Mouse (Mus musculus): ENCODE data around the gene Col17a1.
A peak's percentile ranks its signal among the peaks of the same experiment; 100 is the strongest.

Gene Col17a1

DNA sequence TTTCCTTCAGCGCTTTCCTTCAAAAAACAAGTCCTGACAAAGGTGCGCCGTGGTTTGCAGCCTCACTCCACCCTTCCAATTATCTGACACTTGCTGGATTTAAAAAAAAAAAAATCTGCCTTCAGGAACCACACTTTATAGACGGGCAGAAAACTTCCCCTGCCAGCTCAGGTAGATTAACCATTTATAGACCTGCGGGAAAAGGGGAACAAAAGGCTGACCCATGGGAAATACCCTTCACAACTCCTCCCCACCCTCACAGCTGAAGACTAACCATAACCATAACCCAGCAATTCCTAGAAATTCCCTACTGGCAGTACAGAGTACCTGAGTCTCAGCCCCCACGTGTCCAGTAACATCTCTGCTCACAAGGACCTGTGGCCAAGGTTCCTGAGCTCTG, at the start of gene Col17a1:
Col17a1 (minus strand) TSS at position 101 of the 400 bp plus-strand sequence.
- DNase-seq (ENCODE audit: low read depth, low spot score), result no peak

DNA sequence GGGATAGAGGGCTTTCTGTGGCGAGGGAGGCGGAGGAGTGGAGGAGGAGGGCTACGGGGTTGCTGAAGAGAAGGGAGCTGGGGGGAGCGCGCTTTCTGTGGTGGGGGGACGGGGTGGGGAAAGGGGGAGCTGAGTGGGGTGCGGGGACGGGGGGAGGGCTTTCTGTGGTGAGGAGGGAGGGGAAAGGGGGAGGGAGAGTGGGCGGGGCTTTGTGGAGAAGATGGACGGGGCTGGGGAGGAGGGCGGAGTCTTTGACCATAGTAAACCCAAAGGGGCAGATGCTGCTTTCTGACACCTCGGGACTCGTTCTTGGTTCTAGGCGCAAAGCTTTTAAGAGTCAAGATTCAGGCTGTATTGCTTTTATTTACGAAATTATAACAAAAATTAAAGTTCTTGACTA, 40.0 kb upstream of the Col17a1 start:
- DNase-seq (ENCODE audit: low read depth, low spot score), result peak; percentile 58

GRCm38 (mm10) chr19:47731071-47731881, 39.4 kb upstream of the Col17a1 start, which contains the start of gene Sfr1:
TSS of gene Sfr1 (plus strand) at chr19:47731682.
- DNase-seq (ENCODE audit: low read depth, low spot score), result peak; percentile 93

- DNase-seq (ENCODE audit: low read depth, low spot score), result peak; percentile 60
These were observed 38.8 kb upstream of the Col17a1 start for GRCm38 (mm10) chr19:47730691-47731070.

DNA sequence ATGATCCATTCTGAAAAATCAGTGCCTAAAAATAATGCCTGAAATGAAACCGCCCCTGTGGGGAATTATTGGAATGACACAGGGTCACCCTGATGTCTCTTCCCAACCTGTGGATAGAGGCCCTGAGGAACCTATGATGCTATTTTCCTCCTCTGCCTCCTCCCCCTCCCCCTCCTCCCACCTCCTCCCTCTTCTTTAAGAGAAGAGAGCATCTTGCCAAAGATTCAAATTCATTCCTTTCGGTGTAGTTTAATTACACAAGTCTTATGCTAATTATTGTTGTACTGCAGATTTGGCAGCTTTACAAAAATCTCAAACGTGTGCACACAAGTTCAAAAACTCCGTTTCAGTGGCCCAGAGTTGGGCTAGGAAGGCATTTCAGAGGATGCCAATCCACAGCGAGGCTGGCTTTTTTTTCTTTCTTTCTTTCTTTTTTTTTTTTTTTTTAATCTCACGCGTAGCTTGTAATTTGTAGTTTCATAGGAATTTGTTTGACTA, 33.8 kb upstream of the Col17a1 start:
- DNase-seq (ENCODE audit: low read depth, low spot score), result no peak

DNA sequence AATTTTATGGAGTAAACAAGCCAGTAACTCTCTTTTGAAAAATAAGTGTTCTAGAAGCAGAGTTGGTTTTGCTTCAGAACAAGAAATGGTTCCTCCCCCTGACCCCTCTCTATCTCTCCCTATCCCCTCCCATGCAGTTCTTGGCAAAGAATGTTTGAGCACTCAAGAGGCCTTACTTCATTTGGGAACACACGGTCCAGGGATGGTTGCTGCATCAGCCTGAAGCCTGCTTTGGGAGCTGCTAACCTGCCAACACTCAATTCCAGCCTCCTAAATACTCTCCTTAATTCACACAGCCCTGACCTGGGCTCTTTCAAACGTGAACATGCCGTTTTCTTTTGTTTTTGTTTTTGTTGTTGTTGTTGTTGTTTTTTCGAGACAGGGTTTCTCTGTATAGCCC, 33.0 kb upstream of the Col17a1 start:
- no peak for DNase-seq (ENCODE audit: low read depth, low spot score)

DNA sequence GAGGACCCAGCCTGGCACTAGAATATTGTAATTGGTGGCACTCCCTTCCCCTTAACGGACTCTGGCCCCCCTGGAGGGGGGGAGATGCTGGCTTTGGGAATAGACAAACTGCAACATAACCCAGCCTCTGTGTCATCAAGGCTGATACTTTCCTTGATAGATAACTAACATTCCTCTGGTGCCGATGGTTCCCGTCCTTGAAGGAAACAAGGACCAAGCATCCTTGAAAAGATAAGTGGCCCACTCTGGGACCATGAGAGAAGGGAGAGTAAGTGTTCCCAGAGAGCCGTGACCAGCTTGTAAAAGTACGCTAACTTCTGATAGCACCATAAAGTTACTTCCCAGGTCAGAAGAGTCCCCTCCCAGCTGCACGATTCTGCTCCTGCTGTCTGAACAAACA, 30.6 kb upstream of the Col17a1 start:
- no peak for DNase-seq (ENCODE audit: low read depth, low spot score)

DNA sequence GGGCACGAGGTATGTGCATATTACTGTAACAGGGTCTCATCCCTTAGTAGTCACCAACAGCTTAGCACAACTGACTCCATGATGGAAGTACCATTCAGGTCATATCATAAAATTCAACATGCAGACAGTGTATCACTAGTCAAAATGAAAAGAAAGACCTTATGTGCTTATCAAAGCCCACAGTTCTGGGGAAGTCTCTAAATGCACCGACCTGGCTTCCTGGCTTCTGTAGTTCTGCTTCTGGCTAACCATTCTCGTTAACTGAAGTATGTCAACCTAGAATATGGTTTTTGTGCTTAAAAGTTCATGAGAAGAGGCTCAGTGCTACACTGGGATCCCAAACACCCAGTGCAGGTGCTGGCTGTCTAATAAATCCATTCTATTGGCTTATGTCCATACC, 27.3 kb upstream of the Col17a1 start:
- DNase-seq (ENCODE audit: low read depth, low spot score), result no peak

GRCm38 (mm10) chr19:47716144-47716543, 24.2 kb upstream of the Col17a1 start:
- no peak for DNase-seq (ENCODE audit: low read depth, low spot score)

DNA sequence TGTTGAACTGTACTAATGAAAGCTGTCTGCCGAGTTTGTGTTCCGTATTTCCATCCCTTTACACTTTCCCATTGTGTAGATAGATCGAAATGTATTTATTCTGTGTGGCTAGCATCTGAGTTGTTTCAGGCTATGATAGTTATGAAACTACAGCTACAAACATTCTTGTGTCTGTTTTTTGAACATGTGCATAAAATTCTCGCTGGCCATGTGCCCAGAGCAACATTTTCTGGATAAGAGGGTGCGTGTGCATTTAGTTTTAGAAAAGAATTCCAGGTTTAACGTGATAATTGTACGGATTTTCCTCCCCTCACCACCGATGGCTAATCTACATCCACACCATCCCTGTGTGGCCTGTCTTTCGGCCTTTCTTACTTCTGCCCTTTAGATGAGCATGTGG, 21.6 kb upstream of the Col17a1 start:
- no peak for DNase-seq (ENCODE audit: low read depth, low spot score)

- no peak for DNase-seq (ENCODE audit: low read depth, low spot score)
These were observed 18.5 kb upstream of the Col17a1 start for GRCm38 (mm10) chr19:47710376-47710775.

DNA sequence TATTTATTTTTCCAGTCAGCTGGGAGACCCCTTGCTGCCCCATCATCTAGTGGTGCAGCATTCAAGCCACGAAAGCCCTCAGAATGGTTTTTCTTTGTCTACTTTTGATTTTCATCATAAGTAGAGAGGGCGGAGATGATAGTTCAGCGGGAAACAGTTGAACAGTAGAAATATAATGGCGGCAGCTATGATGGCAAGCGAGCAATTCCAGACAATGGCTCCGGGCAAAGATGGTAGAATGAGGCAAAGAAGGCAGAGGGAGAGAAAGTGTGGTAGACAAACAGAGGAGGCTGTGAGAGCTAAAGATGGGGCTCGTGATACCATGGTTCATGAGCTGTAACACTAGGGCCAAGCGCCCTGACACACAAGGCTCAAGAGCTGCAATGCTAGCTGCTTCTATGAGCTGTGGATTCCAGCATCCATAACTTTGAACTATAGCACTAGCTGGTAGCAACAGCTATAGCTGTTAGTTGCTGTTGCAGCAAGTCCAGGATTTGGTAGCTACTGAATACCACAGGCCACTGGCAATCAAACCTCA, 13.9 kb upstream of the Col17a1 start:
- DNase-seq (ENCODE audit: low read depth, low spot score), result no peak

DNA sequence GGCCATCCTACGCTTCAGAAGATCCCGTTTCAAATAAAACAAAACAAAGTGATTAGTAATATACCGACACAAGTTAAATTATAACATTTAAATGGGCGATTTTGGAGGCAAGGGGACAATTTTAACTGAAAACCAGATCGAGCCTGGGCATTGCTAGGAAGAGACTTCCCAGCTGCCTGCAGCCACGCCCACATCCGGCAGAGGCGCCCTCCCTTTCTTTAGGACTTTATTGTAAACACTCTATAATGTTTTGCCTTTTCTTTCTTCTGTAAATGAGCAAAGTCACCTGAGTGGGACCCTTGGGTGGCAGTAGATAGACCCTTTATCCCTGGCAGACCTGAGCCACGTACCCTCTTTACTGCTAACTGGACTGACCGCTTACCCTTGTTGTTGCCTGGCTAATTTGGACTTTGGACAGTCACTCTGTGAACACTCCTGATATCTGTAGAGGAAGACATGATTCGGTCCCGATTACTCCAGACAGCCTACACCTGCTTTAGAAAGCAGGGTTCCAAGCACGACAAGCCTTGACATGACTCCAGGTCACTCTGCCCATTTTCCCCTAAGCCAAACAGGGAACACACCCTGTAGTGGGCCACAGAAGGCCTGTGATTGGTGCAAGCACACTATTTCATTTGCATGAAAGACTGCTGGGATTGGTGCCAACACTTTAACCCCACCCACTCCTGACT, 13.3 kb upstream of the Col17a1 start:
- no peak for DNase-seq (ENCODE audit: low read depth, low spot score)

DNA sequence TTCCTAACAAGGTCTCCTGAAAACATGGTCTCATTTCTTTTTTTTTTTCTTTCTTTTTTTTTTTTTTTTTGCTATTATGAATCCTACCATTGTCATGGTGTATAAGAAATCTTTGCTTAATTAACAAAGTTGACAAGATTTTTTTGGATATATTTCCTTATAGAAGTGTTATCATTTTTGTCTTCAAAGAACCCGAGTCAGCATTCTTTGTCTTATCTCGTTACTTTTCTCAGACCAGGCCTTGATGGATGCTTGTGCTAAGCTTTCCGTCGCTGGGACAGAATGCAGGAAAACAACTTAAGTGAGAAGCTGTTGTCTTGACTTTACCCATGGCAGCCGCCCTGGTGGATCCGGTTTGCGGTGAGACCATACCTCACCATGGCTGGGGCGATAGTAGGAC, 8.6 kb upstream of the Col17a1 start:
- no peak for DNase-seq (ENCODE audit: low read depth, low spot score)

DNA sequence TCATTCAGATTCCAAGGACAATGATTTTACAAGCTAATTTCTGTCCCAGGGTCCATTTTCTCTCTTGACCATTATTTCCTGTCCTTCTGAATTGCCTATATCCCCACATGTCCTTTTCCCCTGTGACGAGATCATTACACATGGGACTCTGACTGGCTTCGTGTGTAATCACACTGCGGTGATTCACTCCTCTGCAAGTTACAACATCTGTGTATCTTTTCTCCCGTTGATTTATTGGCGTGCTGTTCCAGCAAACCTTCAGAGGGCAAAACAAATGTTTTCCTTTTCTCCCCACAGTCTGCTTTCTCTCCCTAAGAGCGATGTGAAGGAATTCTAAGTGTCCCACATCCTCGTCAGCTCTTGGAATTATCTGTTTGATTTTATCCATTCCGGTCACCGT, 7.8 kb upstream of the Col17a1 start:
- no peak for DNase-seq (ENCODE audit: low read depth, low spot score)

DNA sequence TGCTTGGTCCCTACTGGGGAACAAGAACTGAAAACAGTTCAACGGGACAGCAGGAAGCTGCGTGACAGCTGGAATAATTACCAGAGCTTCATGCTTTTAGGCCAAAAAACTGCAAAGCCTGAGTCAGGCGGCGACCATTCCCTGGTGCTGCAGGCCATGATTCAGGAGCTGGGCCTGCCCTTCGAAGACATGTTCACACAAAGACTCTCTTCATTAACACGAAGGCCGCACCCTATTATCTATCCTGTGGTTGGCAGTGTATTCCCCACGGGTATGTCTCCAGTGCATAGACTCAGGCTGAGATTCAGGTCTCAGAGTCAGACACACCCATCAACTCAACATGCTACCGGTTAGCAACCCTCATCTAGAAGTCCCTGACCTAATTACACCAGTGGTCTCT, 6.4 kb upstream of the Col17a1 start:
- DNase-seq (ENCODE audit: low read depth, low spot score), result no peak

DNA sequence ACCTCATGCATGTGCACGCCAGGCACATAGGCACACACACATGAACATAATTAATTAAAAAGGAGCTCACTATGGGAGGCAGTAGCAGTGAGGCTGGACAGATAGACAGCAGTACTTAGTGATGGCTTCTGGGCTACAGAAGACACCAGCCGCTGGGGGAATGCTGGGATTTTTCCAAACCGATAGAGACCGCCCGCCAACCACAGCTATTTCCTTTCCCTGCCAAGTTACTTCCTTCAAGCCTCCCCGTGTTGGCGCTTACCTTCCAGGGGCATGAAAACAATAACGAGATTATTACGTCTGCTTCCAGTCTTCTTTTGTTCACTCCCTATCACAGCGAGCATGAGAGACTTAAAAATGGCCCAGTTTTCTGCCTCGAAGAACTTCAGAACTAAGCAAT, 5.2 kb upstream of the Col17a1 start:
- no peak for DNase-seq (ENCODE audit: low read depth, low spot score)

GRCm38 (mm10) chr19:47696411-47696810, 4.5 kb upstream of the Col17a1 start:
- DNase-seq (ENCODE audit: low read depth, low spot score), result no peak

- DNase-seq (ENCODE audit: low read depth, low spot score), result no peak
These were observed 3.8 kb upstream of the Col17a1 start for GRCm38 (mm10) chr19:47695725-47696124.

- no peak for DNase-seq (ENCODE audit: low read depth, low spot score)
These were observed 2.3 kb downstream of the Col17a1 start for GRCm38 (mm10) chr19:47689592-47689991.

- DNase-seq (ENCODE audit: low read depth, low spot score), result no peak
These were observed 13.2 kb downstream of the Col17a1 start for GRCm38 (mm10) chr19:47678675-47679074.

GRCm38 (mm10) chr19:47674419-47674818, 17.5 kb downstream of the Col17a1 start:
- peak; percentile 19 for DNase-seq (ENCODE audit: low read depth, low spot score)

GRCm38 (mm10) chr19:47668399-47668798, 23.5 kb downstream of the Col17a1 start:
- DNase-seq (ENCODE audit: low read depth, low spot score), result no peak

Measured in c-Kit-negative CD71-positive TER-119-positive erythroid progenitor cells, embryonic 14.5 days (primary cell).